Mouse (Mus musculus) liver, adult 2 months (tissue): ENCODE results near the gene Top2b. TPM values are rescaled to one million over a fixed set of nuclear protein-coding genes. Genes with fewer than 3 reads are reported as not detected.

Experiments
- DNase-seq: peaks from one replicate; pipeline ENCODE4 v3.0.0-alpha.2; 2011; ENCODE audit warnings: low read depth, low spot score; ENCODE audit errors: extremely low read depth
- H3K27ac ChIP-seq: fragments of 200-500 bp; replicated peaks from 2 replicates; pipeline ENCODE4 v1.5.1; 2012; ENCODE audit warnings: low read depth, mild to moderate bottlenecking, control low read depth, inconsistent platforms, low read length; ENCODE audit not compliant: insufficient read depth
- H3K27me3 ChIP-seq: fragments of 200-500 bp; 2 replicates; pipeline ENCODE4 v1.6.1; 2012; ENCODE audit warnings: mild to moderate bottlenecking, moderate library complexity, low read length, inconsistent platforms; ENCODE audit not compliant: control insufficient read depth, insufficient read depth
- H3K36me3 ChIP-seq: fragments of 200-500 bp; 2 replicates; pipeline ENCODE4 v1.6.1; 2012; ENCODE audit warnings: low read length, inconsistent platforms; ENCODE audit not compliant: control insufficient read depth, insufficient read depth
- H3K4me1 ChIP-seq: fragments of 200-500 bp; 2 replicates; pipeline ENCODE4 v1.6.1; 2011; ENCODE audit warnings: low read length; ENCODE audit not compliant: control insufficient read depth, insufficient read depth
- H3K4me3 ChIP-seq: fragments of 200-500 bp; 2 replicates; pipeline ENCODE4 v1.5.1; 2011; ENCODE audit warnings: low read depth, mild to moderate bottlenecking, control low read depth, low read length, moderate library complexity; ENCODE audit not compliant: insufficient read depth
- H3K79me2 ChIP-seq: fragments of 200-500 bp; 2 replicates; pipeline ENCODE4 v1.6.1; 2012; ENCODE audit warnings: inconsistent platforms, mild to moderate bottlenecking, low read length, moderate library complexity; ENCODE audit not compliant: control insufficient read depth, insufficient read depth
- H3K9ac ChIP-seq: fragments of 200-500 bp; 2 replicates; pipeline ENCODE4 v1.6.1; 2012; ENCODE audit warnings: low read depth, mild to moderate bottlenecking, control low read depth, inconsistent platforms, low read length
- CTCF ChIP-seq: fragments of 200-500 bp; IDR thresholded peaks from 2 replicates; pipeline ENCODE4 v1.5.1; 2011; ENCODE audit warnings: low read depth, low read length, control low read depth
- POLR2A ChIP-seq: fragments of 200-500 bp; IDR thresholded peaks from 2 replicates; pipeline ENCODE4 v1.6.1; 2011; ENCODE audit warnings: low read length, control low read depth; ENCODE audit not compliant: insufficient read depth; ENCODE audit errors: extremely low read depth
- WGBS: fragments of 180-500 bp; shearing (Covaris S2); methylation state at CpG from one replicate; pipeline ENCODE4 v1.1.7; 2018; 5-methylcytosine and 5-hydroxymethylcytosine counted together
- polyA plus RNA-seq: library from polyadenylated mRNA; depleted of rRNA; stranded (reverse); fragments of >200 nt; gene quantifications from 2 replicates; pipeline ENCODE4 v1.2.3, GENCODE M21; 2012
- total RNA-seq: library from RNA; depleted of rRNA; stranded (reverse); fragments of >200 nt; gene quantifications from 2 replicates; pipeline ENCODE4 v1.2.3, GENCODE M21; 2014

Top2b gene
- total and polyA plus RNA-seq, 2 experiments, result 3.2 to 56.3 TPM

GRCm38 (mm10) chr14:16364161-16364831 lies 683 bp upstream of the Top2b start:
- WGBS, result 0% methylated on average over 26 of the region's 32 CpGs
- Histone ChIP-seq H3K27me3 (no peaks in the 10 kb centered on the region), H3K36me3 (no peaks in the 10 kb centered on the region), H3K27ac (peak overlapping the region; percentile 80), H3K4me3 (peak overlapping the region; percentile 83), H3K9ac (peak overlapping the region; percentile 84), H3K79me2 (peaks cover 8% of the 10 kb centered on the region; the same call in 1 of the 2 replicates), H3K4me1 (peaks cover 7% of the 10 kb centered on the region; the same call in 1 of the 2 replicates)
- TF ChIP-seq CTCF (no peak), POLR2A (no peak)
- DNase-seq, result peak; percentile 90

DNA sequence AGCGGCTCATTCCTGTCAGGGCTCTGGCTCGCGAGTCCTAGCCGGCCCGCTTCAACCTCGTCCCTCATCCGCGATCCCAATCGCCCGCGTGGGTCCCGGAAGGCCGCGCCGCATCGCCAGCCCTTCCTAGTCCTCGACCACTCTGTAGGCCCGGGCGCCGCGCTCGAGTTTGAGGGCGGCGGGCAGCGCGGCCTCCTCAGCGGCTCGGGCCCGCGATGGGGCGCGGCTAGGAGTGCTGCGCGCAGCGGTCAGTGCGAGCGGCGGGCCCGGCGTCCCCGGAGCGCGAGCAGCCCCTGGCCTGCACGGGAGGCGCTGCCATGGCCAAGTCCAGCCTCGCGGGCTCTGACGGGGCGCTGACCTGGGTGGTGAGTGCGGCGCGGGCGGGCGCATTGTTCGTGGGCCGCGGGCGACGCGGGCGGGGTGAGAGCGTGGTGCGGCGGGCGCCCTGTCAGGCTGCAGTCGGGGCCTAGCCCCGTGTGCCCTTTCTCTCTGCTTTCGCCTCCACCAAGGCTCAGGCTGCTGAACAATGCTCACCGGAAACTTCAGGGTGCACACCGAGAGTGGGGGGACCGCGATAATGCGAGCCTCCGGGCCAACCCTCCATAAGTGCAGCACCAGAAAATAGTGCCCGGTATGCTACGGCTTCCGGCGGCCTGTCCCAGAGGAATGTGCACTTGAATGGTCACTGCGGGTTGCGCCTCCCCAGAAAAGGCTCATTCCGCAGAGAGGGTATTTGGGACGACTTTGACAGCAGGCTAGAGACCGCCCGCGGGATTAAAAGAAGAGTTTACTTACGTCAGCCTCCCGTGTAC lies 589 bp downstream of the Top2b start:
- no peak for DNase-seq
- TF ChIP-seq CTCF (no peak), POLR2A (no peak)
- WGBS, result under 1% methylated on average over 87 of the region's 87 CpGs

GRCm38 (mm10) chr14:16366174-16366889 lies 1.4 kb downstream of the Top2b start:
- Histone ChIP-seq H3K79me2 (peaks cover 8% of the 10 kb centered on the region; the same call in 1 of the 2 replicates), H3K27me3 (no peaks in the 10 kb centered on the region), H3K36me3 (no peaks in the 10 kb centered on the region), H3K9ac (peak overlapping the region; percentile 95), H3K4me3 (peak overlapping the region; percentile 85), H3K27ac (peak overlapping the region; percentile 96), H3K4me1 (peaks cover 7% of the 10 kb centered on the region; the same call in 1 of the 2 replicates)
- TF ChIP-seq CTCF (no peak), POLR2A (0 out of 2 replicates have a peak, but pooled peaks have one; percentile 19)
- DNase-seq, result peak; percentile 99
- 9% methylated on average over 16 of the region's 16 CpGs for WGBS

More for the DNA sequence above, 589 bp downstream of the Top2b start:
- Histone ChIP-seq H3K4me1 (peaks cover 7% of the 10 kb centered on the region; the same call in 1 of the 2 replicates), H3K9ac (peak overlapping the region; percentile 95), H3K4me3 (peak overlapping the region; percentile 85), H3K27me3 (no peaks in the 10 kb centered on the region), H3K36me3 (no peaks in the 10 kb centered on the region), H3K27ac (peak overlapping the region; percentile 96), H3K79me2 (peaks cover 8% of the 10 kb centered on the region; the same call in 1 of the 2 replicates)

GRCm38 (mm10) chr14:16366986-16367385 lies 2.0 kb downstream of the Top2b start:
- H3K9ac ChIP-seq, result no peak overlapping the region
- peaks cover 10% of the 10 kb centered on the region; the same call in 1 of the 2 replicates for H3K79me2 ChIP-seq
- H3K36me3 ChIP-seq, result no peaks in the 10 kb centered on the region
- H3K4me3 ChIP-seq, result no peak overlapping the region; the same call in 1 of the 2 replicates
- peaks cover 7% of the 10 kb centered on the region; the same call in 1 of the 2 replicates for H3K4me1 ChIP-seq
- 0 out of 2 replicates have a peak overlapping the region, but pooled peaks have one; percentile 7 for H3K27ac ChIP-seq
- H3K27me3 ChIP-seq, result no peaks in the 10 kb centered on the region
- WGBS, result 23% methylated on average over 2 of the region's 2 CpGs
- DNase-seq, result no peak
- TF ChIP-seq CTCF (no peak), POLR2A (no peak)

- no peak overlapping the region for H3K9ac ChIP-seq
These were observed 7.8 kb downstream of the Top2b start for GRCm38 (mm10) chr14:16372761-16373160.

More at GRCm38 (mm10) chr14:16372761-16373160, 7.8 kb downstream of the Top2b start:
- DNase-seq, result no peak
- H3K79me2 ChIP-seq, result peaks cover 21% of the 10 kb centered on the region; the same call in 1 of the 2 replicates
- H3K4me1 ChIP-seq, result peaks cover 6% of the 10 kb centered on the region; the same call in 1 of the 2 replicates
- H3K27ac ChIP-seq, result no peak overlapping the region
- TF ChIP-seq POLR2A (no peak), CTCF (no peak)
- no peaks in the 10 kb centered on the region for H3K27me3 ChIP-seq
- H3K36me3 ChIP-seq, result no peaks in the 10 kb centered on the region
- H3K4me3 ChIP-seq, result no peak overlapping the region
